Mouse (Mus musculus) stomach, postnatal 0 days (tissue): ENCODE measurements around the gene Rasip1. TPM values are rescaled to one million over a fixed set of nuclear protein-coding genes. Genes with fewer than 3 reads are reported as not detected.

ENCODE experiments used
- ATAC-seq: fragments of 200-750 bp; cut with Nextera tagmentation; 2 replicates; pipeline ENCODE4 v1.8.0; 2017; ENCODE audit not compliant: low FRiP score, low TSS enrichment
- DNase-seq: peaks from one replicate; pipeline ENCODE4 v3.0.0-alpha.2; 2016; ENCODE audit warnings: low spot score
- H3K27ac ChIP-seq: fragments of 300-500 bp; sonication (generic); replicated peaks from 2 replicates; pipeline ENCODE4 v1.5.1; 2014; ENCODE audit warnings: mild to moderate bottlenecking, control low read depth
- H3K27me3 ChIP-seq: fragments of 300-500 bp; sonication (generic); 2 replicates; pipeline ENCODE4 v1.6.1; 2014; ENCODE audit warnings: low read length; ENCODE audit not compliant: control insufficient read depth, insufficient read depth
- H3K36me3 ChIP-seq: fragments of 300-500 bp; sonication (generic); 2 replicates; pipeline ENCODE4 v1.6.1; 2014; ENCODE audit warnings: low read length, mixed read lengths; ENCODE audit not compliant: control insufficient read depth, insufficient read depth
- H3K4me1 ChIP-seq: fragments of 300-500 bp; sonication (generic); replicated peaks from 2 replicates; pipeline ENCODE4 v1.6.1; 2014; ENCODE audit warnings: antibody characterized with exemption; ENCODE audit not compliant: control insufficient read depth, insufficient read depth
- H3K4me2 ChIP-seq: fragments of 300-500 bp; sonication (generic); replicated peaks from 2 replicates; pipeline ENCODE4 v1.6.1; 2014; ENCODE audit warnings: low read depth, mild to moderate bottlenecking, control low read depth, moderate library complexity
- H3K4me3 ChIP-seq: fragments of 300-500 bp; sonication (generic); 2 replicates; pipeline ENCODE4 v1.5.1; 2014; ENCODE audit warnings: low read depth, low read length, control low read depth
- H3K9ac ChIP-seq: fragments of 300-500 bp; sonication (generic); 2 replicates; pipeline ENCODE4 v1.6.1; 2014; ENCODE audit warnings: mild to moderate bottlenecking, low read length, control low read depth, mixed read lengths
- H3K9me3 ChIP-seq: fragments of 300-500 bp; sonication (generic); 2 replicates; pipeline ENCODE4 v1.6.1; 2016; ENCODE audit warnings: low read length; ENCODE audit not compliant: control insufficient read depth
- CTCF ChIP-seq: IDR thresholded peaks from 2 replicates; pipeline ENCODE4 v1.5.1; 2016; ENCODE audit warnings: antibody characterized with exemption, low read depth, mild to moderate bottlenecking, moderate library complexity
- EP300 ChIP-seq: optimal IDR thresholded peaks from 2 replicates; pipeline ENCODE3; 2016; ENCODE audit warnings: antibody characterized with exemption
- WGBS: fragments of 180-500 bp; shearing (Covaris S2); extraction: QIAGEN DNeasy Blood & Tissue Kit; methylation state at CpG from one replicate; pipeline ENCODE4 v1.1.7; 2014; 5-methylcytosine and 5-hydroxymethylcytosine counted together
- polyA plus RNA-seq: library from polyadenylated mRNA; unstranded; fragments of >200 nt; fragmentation: Nextera tagmentation; extraction: Ambion mirVana; gene quantifications from 2 replicates; pipeline ENCODE4 v1.2.1, GENCODE M21; 2015

Rasip1 gene
- polyA plus RNA-seq, 1 experiment from 2014 or later, result 5.4 TPM

- Histone ChIP-seq H3K36me3 (no peaks in the 10 kb centered on the region), H3K9me3 (no peaks in the 10 kb centered on the region), H3K9ac (no peak overlapping the region), H3K4me3 (no peak overlapping the region), H3K27me3 (no peaks in the 10 kb centered on the region), H3K4me2 (no peak overlapping the region), H3K4me1 (no peaks in the 10 kb centered on the region), H3K27ac (peak overlapping the region; percentile 81)
- TF ChIP-seq CTCF (no peak), EP300 (no peak)
- 45% methylated on average over 7 of the region's 7 CpGs for WGBS
- ATAC-seq, result no peak
- DNase-seq, result peak; percentile 64
Measured at GRCm38 (mm10) chr7:45677627-45678295, 50.5 kb downstream of the Rasip1 start.

- Histone ChIP-seq H3K9me3 (no peaks in the 10 kb centered on the region), H3K27ac (peak overlapping the region; percentile 81), H3K9ac (no peak overlapping the region), H3K4me2 (no peak overlapping the region), H3K36me3 (no peaks in the 10 kb centered on the region), H3K27me3 (no peaks in the 10 kb centered on the region), H3K4me1 (no peaks in the 10 kb centered on the region), H3K4me3 (no peak overlapping the region)
- WGBS, result 75% methylated on average over 14 of the region's 14 CpGs
- DNase-seq, result peak; percentile 58
- no peak for TF ChIP-seq CTCF
- TF ChIP-seq EP300, result no peak
- 0 out of 2 replicates have a peak, but pooled peaks have one; percentile 2 for ATAC-seq
Measured at GRCm38 (mm10) chr7:45678513-45678912, 51.2 kb downstream of the Rasip1 start.

GRCm38 (mm10) chr7:45679966-45680621, 52.8 kb downstream of the Rasip1 start:
- 47% methylated on average over 14 of the region's 14 CpGs for WGBS
- DNase-seq, result peak; percentile 77
- no peak overlapping the region for H3K9ac ChIP-seq
- H3K4me3 ChIP-seq, result no peak overlapping the region
- no peaks in the 10 kb centered on the region for H3K36me3 ChIP-seq
- H3K27me3 ChIP-seq, result no peaks in the 10 kb centered on the region
- TF ChIP-seq EP300 (no peak), CTCF (no peak)
- H3K9me3 ChIP-seq, result no peaks in the 10 kb centered on the region
- ATAC-seq, result peak; percentile 82
- peak overlapping the region; percentile 79 for H3K27ac ChIP-seq
- H3K4me2 ChIP-seq, result no peak overlapping the region
- no peaks in the 10 kb centered on the region; the same call in 1 of the 2 replicates for H3K4me1 ChIP-seq

- 60% methylated on average over 8 of the region's 8 CpGs for WGBS
- H3K4me3 ChIP-seq, result no peak overlapping the region
- peak; percentile 61 for ATAC-seq
- H3K9me3 ChIP-seq, result no peaks in the 10 kb centered on the region
- H3K27me3 ChIP-seq, result no peaks in the 10 kb centered on the region
- peaks cover 5% of the 10 kb centered on the region; the same call in 1 of the 2 replicates for H3K4me1 ChIP-seq
- H3K4me2 ChIP-seq, result no peak overlapping the region
- H3K36me3 ChIP-seq, result no peaks in the 10 kb centered on the region
- peak; percentile 71 for DNase-seq
- H3K27ac ChIP-seq, result peak overlapping the region; percentile 79
- no peak for TF ChIP-seq CTCF
- TF ChIP-seq EP300, result no peak
- H3K9ac ChIP-seq, result 0 out of 2 replicates have a peak overlapping the region, but pooled peaks have one; percentile 31
Measured at GRCm38 (mm10) chr7:45681046-45681736, 53.9 kb downstream of the Rasip1 start.

- Histone ChIP-seq H3K27me3 (no peaks in the 10 kb centered on the region), H3K9me3 (no peaks in the 10 kb centered on the region), H3K9ac (no peak overlapping the region), H3K27ac (peak overlapping the region; percentile 66), H3K4me2 (peak overlapping the region; percentile 25; the same call in 1 of the 2 replicates), H3K4me1 (peaks cover 7% of the 10 kb centered on the region; the same call in 1 of the 2 replicates), H3K4me3 (no peak overlapping the region), H3K36me3 (no peaks in the 10 kb centered on the region)
- WGBS, result 26% methylated on average over 14 of the region's 14 CpGs
- no peak for TF ChIP-seq EP300
- peak; percentile 100 for TF ChIP-seq CTCF
- ATAC-seq (peak; percentile 34; the same call in 1 of the 2 replicates), DNase-seq (peak; percentile 94)
Measured at GRCm38 (mm10) chr7:45682144-45683126, 55.1 kb downstream of the Rasip1 start.
